Mouse (Mus musculus): Measurements from ENCODE around the gene Arhgap30. TPM values are rescaled to one million over a fixed set of nuclear protein-coding genes. Genes with fewer than 3 reads are reported as not detected.

Arhgap30 gene
- 2.2 and 2.3 TPM in 2 replicates for polyA plus RNA-seq (2015; fragmentation: Nextera tagmentation; extraction: Ambion mirVana)

DNA sequence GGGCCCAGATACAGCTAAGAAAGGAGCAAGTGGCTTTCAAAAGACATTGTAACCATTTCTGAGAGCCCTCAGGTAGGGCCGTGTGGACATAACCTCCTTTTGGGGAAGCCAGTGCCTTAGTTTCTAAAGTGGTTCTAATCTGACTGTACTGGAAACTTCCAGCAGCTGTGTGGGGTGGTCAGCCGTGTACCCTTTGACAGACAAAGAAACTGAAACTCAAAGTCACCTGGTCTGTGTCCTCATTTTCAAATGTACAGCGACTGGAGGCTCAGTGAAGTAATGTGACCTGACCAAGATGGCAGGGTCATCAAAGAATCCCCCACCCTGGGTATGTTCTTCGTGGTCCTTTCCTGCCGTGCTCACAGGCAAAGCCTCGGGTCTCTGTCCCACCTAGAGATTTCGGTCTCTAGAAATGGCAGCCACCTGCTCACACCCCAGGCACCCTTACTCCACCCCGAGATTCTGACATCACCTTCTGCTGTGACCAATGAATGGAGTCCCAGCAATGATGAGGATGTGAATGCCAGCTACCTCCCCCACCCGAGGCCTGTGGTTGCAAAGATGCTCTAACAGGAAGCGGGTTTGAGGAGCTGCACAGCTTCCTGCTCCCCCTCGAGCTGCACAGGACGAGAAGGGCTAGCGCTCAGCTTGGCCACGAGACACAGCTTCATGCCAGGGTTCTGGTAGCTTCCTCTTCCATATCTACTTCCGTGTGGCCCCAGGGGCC lies at the start of gene Arhgap30:
Gene Arhgap30 (plus strand): TSS at position 579 of the 727 bp plus-strand sequence.

DNA sequence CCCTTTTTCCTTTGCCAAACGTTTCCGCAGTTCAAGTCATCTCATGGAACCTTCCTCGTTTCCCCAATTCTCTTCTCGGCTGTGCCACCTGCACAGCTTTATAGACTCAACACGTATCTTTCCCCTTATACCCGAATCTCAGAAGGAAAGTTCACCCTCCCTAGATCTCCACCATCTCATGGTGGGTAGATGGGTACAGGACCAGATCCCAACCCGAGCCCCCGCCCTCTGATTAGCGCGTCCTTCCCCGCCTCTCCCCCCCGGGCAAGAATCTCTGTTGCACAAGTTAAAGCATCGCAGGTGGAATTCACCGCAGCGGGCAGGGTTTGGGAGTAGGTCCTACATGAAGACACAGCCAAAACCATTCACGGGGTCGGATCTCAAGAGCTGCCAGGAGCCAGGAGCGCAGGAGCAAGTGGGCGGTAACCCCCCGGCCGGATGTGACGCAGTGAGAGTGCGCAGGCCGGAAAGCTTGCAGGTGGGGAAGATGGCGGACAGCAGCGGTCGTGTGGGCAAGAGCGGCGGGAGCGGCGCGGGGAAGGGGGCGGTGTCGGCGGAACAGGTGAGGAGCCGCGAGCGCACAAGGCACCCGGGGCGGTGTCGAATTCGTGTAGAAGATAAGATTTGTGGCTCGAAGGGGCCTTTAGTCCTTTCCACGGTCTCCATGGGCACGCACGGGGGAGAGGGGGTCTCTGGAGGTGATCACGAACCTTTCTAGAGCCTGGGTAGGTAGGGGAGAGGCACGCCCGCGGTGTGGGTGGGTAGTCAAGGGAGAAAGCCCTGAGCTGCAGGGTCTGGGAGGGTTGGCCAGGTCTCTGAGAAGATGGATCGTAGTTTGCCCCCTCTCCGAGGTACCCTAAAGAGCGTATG lies 43.3 kb upstream of the Arhgap30 start, which contains the start of the genes Nit1 and Pfdn2:
Gene Nit1 (minus strand): TSS at position 422 of the 870 bp plus-strand sequence.
Gene Pfdn2 (plus strand): TSS at position 446 of the 870 bp plus-strand sequence.

DNA sequence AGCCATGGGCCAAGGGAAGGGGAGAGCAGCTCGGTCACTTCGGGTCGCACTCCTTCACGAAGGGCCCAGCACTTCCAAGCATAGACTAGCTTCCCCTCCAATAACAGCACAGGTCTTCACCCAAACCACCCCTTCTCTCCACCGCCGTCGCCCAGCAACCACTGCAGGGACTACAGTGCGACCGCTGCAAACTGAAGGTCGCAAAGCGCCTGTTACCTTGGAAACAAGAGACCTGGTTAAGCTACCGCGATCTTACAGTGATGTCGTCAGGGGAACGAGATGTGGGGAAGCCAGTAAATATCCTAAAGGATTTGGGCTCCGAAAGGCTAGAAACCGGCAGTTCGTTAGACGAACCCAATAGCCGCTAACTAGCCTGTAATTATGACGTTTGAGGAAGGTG lies 28.1 kb upstream of the Arhgap30 start, which contains the start of gene Klhdc9:
Gene Klhdc9 (minus strand): TSS at position 143 of the 400 bp plus-strand sequence.

DNA sequence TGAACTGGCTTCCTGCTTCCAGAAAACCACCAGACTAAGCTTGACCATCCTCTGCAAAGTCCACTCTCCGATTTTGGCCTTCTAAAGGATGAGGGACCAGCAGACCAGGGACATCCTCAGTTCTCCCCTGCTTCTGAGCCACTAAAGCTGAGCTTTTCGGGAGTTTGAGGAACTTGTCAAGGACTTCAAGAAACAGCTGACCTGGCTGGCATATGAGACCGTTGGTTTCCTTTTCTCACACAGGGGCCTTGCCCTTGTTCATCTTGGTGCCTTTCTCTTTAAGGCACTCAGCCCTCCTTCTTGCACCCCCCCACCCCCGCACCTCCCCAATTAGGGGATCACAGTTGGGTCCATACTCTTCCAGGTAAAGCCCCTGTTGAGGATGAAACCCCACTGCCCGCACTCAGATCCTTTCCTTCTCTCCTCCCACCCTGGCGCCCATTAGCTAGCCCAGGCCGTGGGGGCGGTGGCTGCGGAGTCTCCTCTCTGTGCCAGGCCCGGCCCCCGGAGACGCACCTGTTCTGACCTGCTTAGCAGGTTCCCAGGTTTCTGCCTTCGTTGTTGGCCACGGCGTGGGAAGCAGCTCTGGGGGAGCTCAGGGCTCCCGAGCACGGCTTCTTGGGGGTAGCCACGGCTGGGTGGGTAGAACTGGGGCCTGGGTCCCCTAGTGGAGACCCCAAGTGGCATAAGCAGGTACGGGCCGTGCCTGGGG lies 18.8 kb upstream of the Arhgap30 start, which contains the start of gene Nectin4:
Gene Nectin4 (plus strand): TSS at position 255 of the 712 bp plus-strand sequence.

DNA sequence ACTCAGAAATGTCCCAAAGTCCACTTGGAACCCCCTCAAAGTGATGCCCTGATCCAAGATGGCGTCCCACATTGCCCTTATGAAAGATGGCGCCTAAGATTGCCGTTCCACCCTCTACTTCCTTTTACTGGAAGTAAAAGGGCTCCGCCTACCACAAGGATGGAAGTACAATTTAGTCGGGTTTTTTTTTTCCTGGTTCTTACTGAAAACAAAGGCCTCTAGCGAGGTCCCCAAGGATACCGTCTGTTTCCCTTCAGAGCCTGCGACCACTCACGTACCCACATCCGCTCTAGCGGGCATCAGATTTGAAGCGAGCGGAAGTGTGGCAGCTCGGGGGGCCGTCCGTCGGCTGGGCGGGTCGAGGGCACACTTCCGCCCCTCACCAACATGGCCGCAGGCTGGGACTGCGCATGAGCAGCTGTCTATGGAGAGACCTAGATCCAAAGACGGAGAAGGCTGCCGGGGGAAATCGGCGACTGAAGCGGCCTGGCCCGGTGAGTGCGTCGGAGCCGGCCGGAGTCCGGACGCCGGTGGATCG lies 22.3 kb downstream of the Arhgap30 start, which contains the start of gene Usf1:
Gene Usf1 (plus strand): TSS at position 367 of the 538 bp plus-strand sequence.

DNA sequence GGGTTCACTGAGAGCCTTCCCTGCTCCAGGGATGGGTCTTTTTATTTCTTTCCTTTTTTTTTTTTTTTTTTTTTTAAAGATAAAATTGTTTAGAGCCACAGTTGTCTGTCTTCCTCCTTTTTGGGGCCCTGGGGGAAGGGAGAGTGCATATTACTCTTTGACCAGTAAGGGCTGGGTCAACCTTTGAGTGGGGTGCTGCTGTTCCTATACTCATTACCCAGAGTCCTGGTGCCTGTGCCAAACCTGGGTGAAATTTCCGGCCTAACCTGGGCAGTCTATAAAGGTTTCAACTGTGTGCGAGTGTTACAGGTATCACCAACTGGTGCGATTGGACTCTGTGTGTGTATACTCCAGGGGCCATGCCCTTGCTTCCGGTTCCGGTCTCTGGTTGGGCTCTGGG lies 29.9 kb downstream of the Arhgap30 start, which contains the start of gene Tstd1:
Gene Tstd1 (plus strand): TSS at position 213 of the 400 bp plus-strand sequence.

DNA sequence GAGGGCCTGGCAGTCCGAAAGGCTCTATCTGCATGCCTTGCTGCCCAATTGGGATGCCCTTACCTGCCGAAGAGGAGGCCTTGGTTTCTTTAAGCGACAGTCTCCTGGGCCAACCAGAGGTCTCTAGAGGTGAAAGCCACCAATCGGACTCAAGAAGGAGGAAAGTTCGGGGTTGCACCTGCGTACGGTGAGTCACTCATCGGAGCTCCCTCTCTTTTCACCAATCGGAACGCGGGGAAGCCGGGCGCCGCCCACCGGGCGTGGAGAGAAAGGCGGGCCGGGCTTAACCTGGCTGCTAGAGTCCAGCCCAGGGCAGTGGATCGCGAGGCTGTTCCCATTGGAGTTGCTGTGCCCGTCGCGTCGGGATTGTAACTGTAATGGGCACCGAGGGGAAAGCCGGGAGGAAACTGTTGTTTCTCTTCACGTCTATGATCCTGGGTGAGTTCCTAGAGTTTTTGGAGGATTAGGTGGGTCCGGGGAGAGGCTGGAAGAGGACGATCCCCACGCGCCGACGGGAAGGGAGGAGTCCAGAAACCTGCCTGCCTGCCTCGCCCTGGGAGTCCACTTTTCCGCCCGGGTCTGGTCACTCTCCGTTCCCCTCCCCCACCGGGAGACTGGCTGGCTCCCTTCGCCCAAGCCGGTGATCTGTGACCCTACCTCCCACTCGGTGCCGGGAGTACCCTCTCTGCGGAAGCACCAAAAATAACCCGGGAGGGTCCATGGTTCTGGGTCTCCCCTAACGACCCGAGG lies 48.7 kb downstream of the Arhgap30 start, which contains the start of gene F11r:
Gene F11r (plus strand): TSS at position 272 of the 750 bp plus-strand sequence.

Other genes starting within 250 kb of the Arhgap30 start
- 198 and 253 TPM in 2 replicates for gene Sdhc, start 238.4 kb upstream of the Arhgap30 start, polyA plus RNA-seq (2015; fragmentation: Nextera tagmentation; extraction: Ambion mirVana)
- gene Mpz, start 238.2 kb upstream of the Arhgap30 start, polyA plus RNA-seq (2015; fragmentation: Nextera tagmentation; extraction: Ambion mirVana): 9.0 and 16.4 TPM in 2 replicates
- gene Pcp4l1, start 192.7 kb upstream of the Arhgap30 start, polyA plus RNA-seq (2015; fragmentation: Nextera tagmentation; extraction: Ambion mirVana): 6.8 and 12.3 TPM in 2 replicates
- gene Nr1i3, start 175.0 kb upstream of the Arhgap30 start, polyA plus RNA-seq (2015; fragmentation: Nextera tagmentation; extraction: Ambion mirVana): 1.7 and 2.5 TPM in 2 replicates
- gene Tomm40l, start 166.4 kb upstream of the Arhgap30 start, polyA plus RNA-seq (2015; fragmentation: Nextera tagmentation; extraction: Ambion mirVana): 24.7 and 27.6 TPM in 2 replicates
- gene Apoa2, start 163.9 kb upstream of the Arhgap30 start, polyA plus RNA-seq (2015; fragmentation: Nextera tagmentation; extraction: Ambion mirVana): 476 and 741 TPM in 2 replicates
- 91.3 and 98.9 TPM in 2 replicates for gene Fcer1g, start 154.6 kb upstream of the Arhgap30 start, polyA plus RNA-seq (2015; fragmentation: Nextera tagmentation; extraction: Ambion mirVana)
- 2.1 and 2.6 TPM in 2 replicates for gene Adamts4, start 138.5 kb upstream of the Arhgap30 start, polyA plus RNA-seq (2015; fragmentation: Nextera tagmentation; extraction: Ambion mirVana)
- 307 and 430 TPM in 2 replicates for gene Ndufs2, start 137.6 kb upstream of the Arhgap30 start, polyA plus RNA-seq (2015; fragmentation: Nextera tagmentation; extraction: Ambion mirVana)
- 25.8 and 38.1 TPM in 2 replicates for gene B4galt3, start 118.6 kb upstream of the Arhgap30 start, polyA plus RNA-seq (2015; fragmentation: Nextera tagmentation; extraction: Ambion mirVana)
- gene Ppox, start 107.8 kb upstream of the Arhgap30 start, polyA plus RNA-seq (2015; fragmentation: Nextera tagmentation; extraction: Ambion mirVana): 19.7 and 42.8 TPM in 2 replicates
- gene Usp21, start 101.0 kb upstream of the Arhgap30 start, polyA plus RNA-seq (2015; fragmentation: Nextera tagmentation; extraction: Ambion mirVana): 27.7 and 43.9 TPM in 2 replicates
- 136 and 154 TPM in 2 replicates for gene Ufc1, start 93.9 kb upstream of the Arhgap30 start, polyA plus RNA-seq (2015; fragmentation: Nextera tagmentation; extraction: Ambion mirVana)
- gene Dedd, start 59.8 kb upstream of the Arhgap30 start, polyA plus RNA-seq (2015; fragmentation: Nextera tagmentation; extraction: Ambion mirVana): 25.9 and 36.8 TPM in 2 replicates
- 36.4 and 71.2 TPM in 2 replicates for gene Nit1, start 43.3 kb upstream of the Arhgap30 start, polyA plus RNA-seq (2015; fragmentation: Nextera tagmentation; extraction: Ambion mirVana)
- gene Pfdn2, start 43.3 kb upstream of the Arhgap30 start, polyA plus RNA-seq (2015; fragmentation: Nextera tagmentation; extraction: Ambion mirVana): 71.6 and 101 TPM in 2 replicates
- gene Klhdc9, start 28.2 kb upstream of the Arhgap30 start, polyA plus RNA-seq (2015; fragmentation: Nextera tagmentation; extraction: Ambion mirVana): 5.3 and 6.9 TPM in 2 replicates
- gene Nectin4, start 18.9 kb upstream of the Arhgap30 start, polyA plus RNA-seq (2015; fragmentation: Nextera tagmentation; extraction: Ambion mirVana): 0.19 and 0.27 TPM in 2 replicates
- 54.5 and 56.5 TPM in 2 replicates for gene Usf1, start 22.4 kb downstream of the Arhgap30 start, polyA plus RNA-seq (2015; fragmentation: Nextera tagmentation; extraction: Ambion mirVana)
- gene Tstd1, start 29.9 kb downstream of the Arhgap30 start, polyA plus RNA-seq (2015; fragmentation: Nextera tagmentation; extraction: Ambion mirVana): 2.3 and 2.7 TPM in 2 replicates
- 56.2 and 87.2 TPM in 2 replicates for gene F11r, start 48.6 kb downstream of the Arhgap30 start, polyA plus RNA-seq (2015; fragmentation: Nextera tagmentation; extraction: Ambion mirVana)
- 16.8 and 18.8 TPM in 2 replicates for gene Alyref2, start 114.5 kb downstream of the Arhgap30 start, polyA plus RNA-seq (2015; fragmentation: Nextera tagmentation; extraction: Ambion mirVana)
- not detected in 2 replicates for gene Itln1, start 146.3 kb downstream of the Arhgap30 start, polyA plus RNA-seq (2015; fragmentation: Nextera tagmentation; extraction: Ambion mirVana)
- gene Cd244a, start 170.2 kb downstream of the Arhgap30 start, polyA plus RNA-seq (2015; fragmentation: Nextera tagmentation; extraction: Ambion mirVana): 0.38 and 0.55 TPM in 2 replicates
- 0.41 and 0.77 TPM in 2 replicates for gene Ly9, start 218.5 kb downstream of the Arhgap30 start, polyA plus RNA-seq (2015; fragmentation: Nextera tagmentation; extraction: Ambion mirVana)

Data from adrenal gland, postnatal 0 days (tissue).